Mouse (Mus musculus) cortical plate, adult 2 months (tissue): ENCODE data around the gene Mvb12b.

ENCODE experiments used
- CTCF ChIP-seq: fragments of 200-500 bp; IDR thresholded peaks from 2 replicates; pipeline ENCODE4 v1.5.1; 2011; ENCODE audit warnings: mild to moderate bottlenecking, control low read depth, low read length; ENCODE audit not compliant: insufficient read depth; ENCODE audit errors: extremely low read depth
- POLR2A ChIP-seq: fragments of 200-500 bp; IDR thresholded peaks from 2 replicates; pipeline ENCODE4 v1.6.1; 2011; ENCODE audit warnings: mild to moderate bottlenecking, low read length, control low read depth; ENCODE audit not compliant: insufficient read depth; ENCODE audit errors: extremely low read depth

- TF ChIP-seq POLR2A (no peak), CTCF (no peak)
Observed at GRCm38 (mm10) chr2:33795716-33796472, 91.9 kb downstream of the Mvb12b start.
